Mouse (Mus musculus) right cerebral cortex, postnatal 14 days (tissue): Measurements from ENCODE around the gene Prkaa2.

ENCODE experiments used
- DNase-seq: peaks from one replicate; pipeline ENCODE4 v3.0.0; 2022

Prkaa2 gene

GRCm38 (mm10) chr4:105109199-105109989, at the start of gene Prkaa2:
Gene Prkaa2, minus strand, starts transcription at chr4:105109890.
- peak; percentile 78 for DNase-seq

- DNase-seq, result no peak
Observed at GRCm38 (mm10) chr4:105159531-105159870, 49.8 kb upstream of the Prkaa2 start.

- DNase-seq, result no peak
Observed at GRCm38 (mm10) chr4:105158651-105159530, 49.2 kb upstream of the Prkaa2 start.

GRCm38 (mm10) chr4:105158169-105158555, 48.5 kb upstream of the Prkaa2 start:
- peak; percentile 70 for DNase-seq

- peak; percentile 63 for DNase-seq
Observed at GRCm38 (mm10) chr4:105157276-105158168, 47.8 kb upstream of the Prkaa2 start, which contains the start of gene Plpp3. Gene Plpp3, plus strand, starts transcription at chr4:105157347.

- no peak for DNase-seq
Observed at GRCm38 (mm10) chr4:105156955-105157275, 47.2 kb upstream of the Prkaa2 start.

- DNase-seq, result no peak
Observed at GRCm38 (mm10) chr4:105156281-105156680, 46.6 kb upstream of the Prkaa2 start.

GRCm38 (mm10) chr4:105153227-105153626, 43.5 kb upstream of the Prkaa2 start:
- no peak for DNase-seq

GRCm38 (mm10) chr4:105151911-105152690, 42.4 kb upstream of the Prkaa2 start:
- DNase-seq, result peak; percentile 74

- no peak for DNase-seq
Observed at GRCm38 (mm10) chr4:105149492-105149891, 39.8 kb upstream of the Prkaa2 start.

GRCm38 (mm10) chr4:105133350-105134050, 23.8 kb upstream of the Prkaa2 start:
- no peak for DNase-seq

GRCm38 (mm10) chr4:105131756-105132314, 22.1 kb upstream of the Prkaa2 start:
- no peak for DNase-seq

- DNase-seq, result no peak
Observed at GRCm38 (mm10) chr4:105129212-105129611, 19.5 kb upstream of the Prkaa2 start.

- peak; percentile 63 for DNase-seq
Observed at GRCm38 (mm10) chr4:105122429-105122828, 12.7 kb upstream of the Prkaa2 start.

GRCm38 (mm10) chr4:105121081-105121480, 11.4 kb upstream of the Prkaa2 start:
- no peak for DNase-seq

- DNase-seq, result no peak
Observed at GRCm38 (mm10) chr4:105113468-105113867, 3.8 kb upstream of the Prkaa2 start.

GRCm38 (mm10) chr4:105113042-105113441, 3.4 kb upstream of the Prkaa2 start:
- DNase-seq, result no peak

GRCm38 (mm10) chr4:105111770-105112169, 2.1 kb upstream of the Prkaa2 start:
- no peak for DNase-seq

- no peak for DNase-seq
Observed at GRCm38 (mm10) chr4:105110684-105111035, 970 bp upstream of the Prkaa2 start.

- peak; percentile 25 for DNase-seq
Observed at GRCm38 (mm10) chr4:105109990-105110683, 447 bp upstream of the Prkaa2 start.
